Mouse (Mus musculus): ENCODE measurements around the gene Slc25a51.
A peak's percentile ranks its signal among the peaks of the same experiment; 100 is the strongest.
"Not testable (repeated sequence)": the region's sequence is repeated elsewhere in the genome, so short reads cannot be mapped to it uniquely, and the experiment has no call there.

Gene Slc25a51

DNA sequence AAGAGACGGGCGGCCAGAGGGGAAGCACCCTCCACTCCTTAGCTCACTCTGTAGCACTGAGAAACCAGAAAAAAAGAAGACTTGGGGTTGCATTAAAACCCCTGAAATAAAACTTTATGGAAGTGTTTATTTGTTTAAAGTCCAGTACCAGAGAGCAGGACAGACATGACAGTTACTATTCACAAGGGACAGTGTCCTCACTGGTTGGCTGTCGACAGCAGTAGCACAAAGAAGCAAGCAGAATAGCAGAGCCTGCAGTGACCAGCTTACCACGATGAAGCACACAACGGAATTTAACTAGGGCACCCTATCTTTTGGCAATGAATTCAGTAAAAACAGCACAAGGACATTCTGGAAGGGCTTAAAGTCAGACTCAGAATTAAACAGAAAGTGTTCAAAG, 10.3 kb downstream of the Slc25a51 start:
- DNase-seq (ENCODE audit: low spot score): not testable (repeated sequence)

DNA sequence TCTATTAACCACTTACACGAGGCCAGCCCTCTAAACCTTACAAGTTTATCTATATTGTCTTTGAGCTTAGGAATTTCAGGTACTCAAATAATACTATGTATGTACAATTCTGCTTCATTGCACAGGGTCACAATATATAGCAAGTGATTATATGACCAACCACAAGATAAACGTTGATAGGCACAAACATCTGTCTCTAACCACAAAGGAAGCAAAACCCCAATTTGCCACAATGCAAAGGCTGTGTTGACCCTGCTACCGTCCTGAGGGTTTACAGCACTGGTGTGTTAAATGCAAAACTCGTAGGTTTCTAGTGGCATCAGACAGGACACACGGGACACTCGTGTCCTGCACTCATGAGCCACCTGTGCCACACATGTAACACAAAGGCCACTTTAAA, 12.4 kb downstream of the Slc25a51 start:
- DNase-seq (ENCODE audit: low spot score): not testable (repeated sequence)

DNA sequence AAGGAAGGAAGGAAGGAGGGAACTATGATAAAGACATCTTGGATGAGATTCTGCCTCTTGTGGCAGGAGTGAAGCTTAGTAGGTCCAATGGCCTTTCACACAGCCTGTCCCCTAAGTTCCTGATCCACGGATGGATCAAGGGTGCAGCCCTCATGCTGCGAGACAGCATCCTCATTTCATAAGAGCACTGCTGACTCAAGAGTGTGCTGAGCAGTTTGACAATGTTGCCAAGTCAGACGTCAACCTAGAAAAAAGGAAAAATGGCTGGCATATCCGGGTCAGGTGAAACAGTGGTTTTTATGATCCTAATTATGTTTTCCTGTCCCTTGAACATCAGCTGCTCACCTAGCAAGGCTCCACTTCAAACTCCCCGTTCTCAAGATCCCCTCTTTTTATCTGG, 14.9 kb downstream of the Slc25a51 start:
- peak; percentile 25 for DNase-seq (ENCODE audit: low spot score)

DNA sequence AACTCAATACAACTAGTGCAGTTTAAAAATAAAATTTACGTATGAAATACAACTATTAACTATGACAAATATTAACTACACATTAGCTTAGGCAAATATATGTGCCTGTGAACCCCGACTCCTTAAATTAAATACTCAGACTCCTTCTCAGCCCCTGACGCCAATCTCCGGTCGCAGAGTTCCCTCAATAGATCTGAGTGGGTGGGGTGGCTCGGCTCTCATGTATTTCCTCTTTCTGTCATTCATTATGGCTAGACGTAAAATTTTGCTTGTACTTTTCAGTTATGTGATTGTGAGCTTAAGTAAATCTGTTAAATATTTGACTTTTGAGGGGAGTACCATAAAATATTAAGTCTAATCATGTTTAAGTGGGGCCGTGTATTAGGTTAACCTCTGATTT, 15.6 kb downstream of the Slc25a51 start:
- no peak for DNase-seq (ENCODE audit: low spot score)

DNA sequence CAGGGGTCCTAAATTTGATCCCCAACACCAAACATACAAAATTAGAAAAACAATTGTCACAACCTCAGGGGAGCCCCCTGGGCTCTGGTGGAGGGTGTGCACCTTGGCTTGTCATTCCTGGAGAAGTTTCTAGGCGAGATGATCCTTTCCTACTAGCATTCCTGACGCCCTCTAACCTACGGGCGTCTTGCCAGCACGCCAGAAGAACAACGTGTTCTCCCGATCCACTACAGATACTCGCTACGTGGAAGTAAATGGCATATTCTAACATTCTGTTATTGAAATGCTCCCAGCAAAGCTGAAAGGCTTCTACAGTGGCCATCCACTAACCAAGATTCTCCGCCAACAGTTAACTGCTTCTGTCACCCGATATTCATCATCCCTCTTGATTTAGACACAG, 16.0 kb downstream of the Slc25a51 start:
- peak; percentile 71 for DNase-seq (ENCODE audit: low spot score)

DNA sequence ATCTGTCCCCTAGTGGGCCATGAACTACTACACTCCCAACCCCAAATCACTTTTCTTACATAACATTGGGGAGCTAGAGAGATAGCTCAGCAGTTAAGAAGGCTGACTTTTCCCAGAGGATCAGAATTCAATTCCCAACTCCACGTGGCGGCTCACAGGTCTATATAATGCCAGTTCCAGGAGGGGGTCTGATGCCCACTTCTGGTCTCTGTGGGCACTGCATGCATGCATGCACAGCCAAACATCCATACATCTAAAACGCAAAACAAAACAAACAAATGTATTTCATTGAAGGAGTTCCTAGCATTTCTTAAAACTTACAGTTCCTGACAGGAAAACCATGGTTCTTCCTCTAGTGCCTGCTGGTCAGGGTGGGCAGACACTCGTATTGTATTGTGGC, 16.5 kb downstream of the Slc25a51 start:
- no peak for DNase-seq (ENCODE audit: low spot score)

DNA sequence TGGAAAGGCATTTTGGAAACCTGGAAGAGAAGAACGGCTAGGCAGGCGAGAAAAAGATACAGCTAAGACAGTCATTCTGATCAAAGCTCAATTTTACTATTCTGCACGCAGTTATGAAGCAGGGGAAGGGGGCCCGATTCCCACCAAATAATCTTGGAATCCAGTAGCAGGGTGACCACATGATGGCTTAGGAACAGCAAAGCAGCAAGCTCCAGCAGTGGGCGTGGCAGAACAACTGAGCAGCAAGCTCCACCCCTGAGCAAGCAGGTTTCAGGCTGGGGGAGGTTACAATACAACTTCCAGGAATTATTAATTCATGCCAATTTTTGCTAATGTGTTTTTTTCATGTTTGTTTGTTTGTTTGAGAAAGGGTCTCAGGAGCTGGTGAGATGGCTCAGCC, 21.3 kb downstream of the Slc25a51 start:
- DNase-seq (ENCODE audit: low spot score): not testable (repeated sequence)

DNA sequence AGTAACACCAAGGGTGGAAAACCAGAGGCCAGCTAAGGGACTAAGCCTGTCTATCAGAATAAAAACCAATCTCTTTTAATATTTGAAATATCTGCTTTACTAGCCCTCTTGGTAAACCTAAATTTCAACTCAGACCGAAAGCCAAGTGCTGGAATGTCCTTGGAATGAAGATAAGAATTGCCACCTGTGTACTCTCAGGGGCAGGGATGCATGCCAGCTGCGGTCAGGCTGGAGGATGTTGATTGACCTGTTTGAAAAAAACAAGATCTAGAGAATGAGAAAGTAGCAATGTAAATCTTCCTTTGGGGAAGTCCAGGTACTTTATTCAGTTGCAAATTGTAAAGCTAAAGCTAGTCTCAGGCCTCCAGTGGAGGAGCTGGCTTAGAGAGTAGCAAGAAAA, 26.4 kb downstream of the Slc25a51 start:
- DNase-seq (ENCODE audit: low spot score): not testable (repeated sequence)

DNA sequence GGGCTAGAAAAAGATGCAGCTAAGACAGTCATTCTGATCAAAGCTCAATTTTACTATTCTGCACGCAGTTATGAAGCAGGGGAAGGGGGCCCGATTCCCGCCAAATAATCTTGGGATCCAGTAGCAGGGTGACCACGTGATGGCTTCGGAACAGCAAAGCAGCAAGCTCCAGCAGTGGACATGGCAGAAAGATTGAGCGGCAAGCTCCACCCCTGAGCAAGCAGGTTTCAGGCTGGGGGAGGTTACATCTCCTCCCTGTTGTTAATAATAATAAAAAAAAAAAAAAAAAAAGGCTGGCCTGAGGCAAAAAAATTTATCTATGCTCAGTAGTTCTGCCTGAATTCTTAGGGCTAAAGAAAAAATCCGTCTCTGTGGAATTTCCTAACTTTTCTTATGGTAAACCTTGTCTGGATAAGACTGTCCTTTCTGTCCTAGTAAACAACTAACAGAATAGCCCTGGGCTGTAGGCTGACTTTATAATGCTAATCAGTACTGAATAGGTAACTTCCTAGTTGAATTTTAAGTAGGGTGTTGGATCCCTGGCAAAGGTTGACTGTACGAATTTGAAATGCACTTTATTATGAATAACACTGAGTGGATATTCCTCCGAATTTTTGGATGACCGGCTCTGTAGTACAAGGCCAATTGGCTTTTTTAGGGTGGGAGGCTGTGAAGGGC, 27.5 kb downstream of the Slc25a51 start:
- DNase-seq (ENCODE audit: low spot score): not testable (repeated sequence)

DNA sequence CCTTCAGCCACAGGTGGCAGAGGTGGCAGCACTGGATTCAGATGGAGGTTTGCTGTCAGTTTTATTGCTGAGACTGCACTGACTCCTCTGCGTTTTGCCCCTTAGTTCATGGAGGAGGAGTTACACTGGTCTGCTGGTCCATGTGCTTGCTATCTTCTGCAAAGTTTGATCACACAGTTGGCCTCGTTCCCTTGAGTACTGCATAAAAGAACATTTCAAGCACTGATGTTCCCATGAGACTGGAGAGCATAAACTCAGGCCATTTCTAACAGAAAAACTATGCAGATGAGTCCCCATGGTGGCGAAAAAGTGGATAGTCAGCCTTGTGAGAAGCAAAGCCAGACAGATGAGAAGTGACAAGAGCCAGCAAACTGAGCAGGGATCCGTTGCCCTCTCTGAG, 32.0 kb downstream of the Slc25a51 start:
- DNase-seq (ENCODE audit: low spot score): no peak

DNA sequence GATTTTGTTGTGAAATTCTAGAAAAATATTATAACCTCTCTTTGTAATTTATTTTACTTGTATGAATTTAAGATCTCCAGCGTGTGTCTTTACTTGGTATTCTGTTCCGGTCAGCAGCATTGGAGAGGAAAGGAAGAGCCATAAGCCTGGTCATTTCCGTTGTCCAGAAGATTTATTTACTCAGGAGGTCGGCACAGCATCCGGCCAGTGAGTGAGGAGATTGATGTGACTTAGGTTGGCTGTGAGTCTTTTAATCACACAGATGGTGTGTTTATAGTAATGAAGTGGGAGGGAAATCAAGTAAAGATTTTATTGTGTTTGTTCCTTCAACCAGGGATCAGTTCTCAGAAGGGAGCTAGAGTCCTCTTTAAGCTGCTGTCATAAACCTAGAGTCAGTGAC, 33.7 kb downstream of the Slc25a51 start:
- no peak for DNase-seq (ENCODE audit: low spot score)

DNA sequence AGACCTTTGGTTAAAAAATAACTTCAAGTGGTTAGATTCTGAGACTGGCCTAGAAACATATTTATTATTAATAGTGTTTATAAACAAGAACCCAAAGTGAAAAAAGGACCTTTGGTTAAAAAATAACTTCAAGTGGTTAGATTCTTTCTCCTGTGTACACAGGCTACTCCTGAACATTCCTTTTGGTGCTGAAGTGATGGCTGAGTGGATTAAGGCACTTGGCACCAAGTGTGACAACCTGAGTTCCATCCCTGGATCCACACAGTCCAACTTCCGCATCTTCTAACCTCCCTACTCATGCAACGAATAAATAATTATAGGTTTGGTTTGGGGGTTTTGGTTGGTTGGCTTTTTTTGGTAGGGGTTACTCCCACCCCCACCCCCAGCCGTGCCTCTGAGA, 37.3 kb downstream of the Slc25a51 start:
- no peak for DNase-seq (ENCODE audit: low spot score)

DNA sequence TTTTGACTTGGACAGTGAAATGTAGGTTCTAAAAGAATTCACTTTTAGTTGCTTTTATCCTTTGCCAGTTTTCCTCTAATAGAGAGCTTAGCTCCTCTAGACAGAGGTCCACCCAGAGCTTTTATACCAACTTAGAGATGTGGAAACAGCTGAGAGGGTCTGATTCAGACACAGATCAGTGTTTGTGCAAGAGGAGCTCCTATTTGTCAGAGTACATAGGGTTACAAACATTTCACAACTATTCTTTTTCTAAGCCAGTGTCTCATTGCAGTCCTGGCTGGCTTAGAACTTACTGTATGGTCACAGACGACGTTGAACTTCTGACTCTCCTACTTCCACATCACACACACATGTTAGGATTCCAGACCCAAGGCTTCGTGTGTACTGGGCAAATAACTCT, 51.9 kb downstream of the Slc25a51 start:
- no peak for DNase-seq (ENCODE audit: low spot score)

All from testis, postnatal 10 days (tissue).